Mouse (Mus musculus) 3134 (cell line): ENCODE data around the gene Lgals4.
A peak's percentile ranks its signal among the peaks of the same experiment; 100 is the strongest.

Experiments
- DNase-seq: peaks from one replicate; pipeline ENCODE4 v3.0.0-alpha.2; 2011; ENCODE audit warnings: low spot score; ENCODE audit not compliant: insufficient read length; ENCODE audit errors: extremely low read depth

Gene Lgals4

DNA sequence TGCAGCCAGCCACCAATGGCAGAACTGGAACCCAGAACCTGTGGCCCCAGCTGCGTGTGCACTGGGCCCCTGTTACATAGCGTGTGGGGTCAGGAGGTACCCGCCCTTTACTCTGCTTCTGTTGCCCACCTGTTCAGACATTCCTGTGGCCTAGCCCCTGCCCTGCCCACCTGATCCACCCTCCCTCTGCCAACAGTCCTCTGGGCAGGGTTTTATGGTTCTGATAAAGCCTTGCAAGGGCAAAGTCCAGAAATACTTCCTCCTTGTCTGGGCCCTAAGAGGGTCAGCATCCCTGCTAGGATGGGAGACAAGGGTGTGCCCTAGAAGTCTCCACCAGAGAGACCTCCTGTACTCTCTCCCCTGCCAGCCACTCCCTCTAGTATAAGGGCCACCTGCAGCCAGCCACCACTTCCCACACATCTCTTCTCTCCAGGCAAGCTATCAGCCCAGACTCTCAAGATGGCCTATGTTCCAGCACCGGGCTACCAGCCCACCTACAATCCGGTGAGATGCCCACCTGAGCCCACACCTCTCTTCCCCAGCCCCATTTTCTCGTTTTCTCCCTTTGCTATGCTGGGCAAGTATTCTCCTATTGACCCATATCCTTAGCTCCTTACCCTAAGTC lies at the start of gene Lgals4:
Lgals4 (plus strand) TSS at position 132 of the 625 bp plus-strand sequence.
- DNase-seq: no peak

DNA sequence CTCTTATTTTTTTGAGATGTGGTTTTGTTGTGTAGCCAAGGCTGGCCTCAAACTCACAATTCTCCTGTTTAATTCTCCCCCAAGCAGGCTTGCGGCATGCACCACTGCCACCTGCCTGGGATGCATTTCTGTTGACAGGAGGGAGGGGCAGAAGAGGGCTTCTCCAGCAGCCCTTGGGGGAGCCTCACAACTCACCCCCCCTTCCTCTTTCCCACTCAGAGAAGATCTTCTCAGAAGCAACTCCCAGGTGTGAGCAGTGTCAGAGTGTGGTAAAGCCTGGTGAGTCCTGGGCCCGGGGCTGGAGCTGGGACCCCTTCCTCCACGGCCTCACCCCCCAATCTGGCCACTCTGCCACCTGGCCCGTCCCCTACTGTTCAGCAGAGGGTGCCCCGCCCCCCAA lies 48.5 kb upstream of the Lgals4 start:
- DNase-seq: no peak

- no peak for DNase-seq
Measured at GRCm38 (mm10) chr7:28787884-28788283, 45.8 kb upstream of the Lgals4 start.

DNA sequence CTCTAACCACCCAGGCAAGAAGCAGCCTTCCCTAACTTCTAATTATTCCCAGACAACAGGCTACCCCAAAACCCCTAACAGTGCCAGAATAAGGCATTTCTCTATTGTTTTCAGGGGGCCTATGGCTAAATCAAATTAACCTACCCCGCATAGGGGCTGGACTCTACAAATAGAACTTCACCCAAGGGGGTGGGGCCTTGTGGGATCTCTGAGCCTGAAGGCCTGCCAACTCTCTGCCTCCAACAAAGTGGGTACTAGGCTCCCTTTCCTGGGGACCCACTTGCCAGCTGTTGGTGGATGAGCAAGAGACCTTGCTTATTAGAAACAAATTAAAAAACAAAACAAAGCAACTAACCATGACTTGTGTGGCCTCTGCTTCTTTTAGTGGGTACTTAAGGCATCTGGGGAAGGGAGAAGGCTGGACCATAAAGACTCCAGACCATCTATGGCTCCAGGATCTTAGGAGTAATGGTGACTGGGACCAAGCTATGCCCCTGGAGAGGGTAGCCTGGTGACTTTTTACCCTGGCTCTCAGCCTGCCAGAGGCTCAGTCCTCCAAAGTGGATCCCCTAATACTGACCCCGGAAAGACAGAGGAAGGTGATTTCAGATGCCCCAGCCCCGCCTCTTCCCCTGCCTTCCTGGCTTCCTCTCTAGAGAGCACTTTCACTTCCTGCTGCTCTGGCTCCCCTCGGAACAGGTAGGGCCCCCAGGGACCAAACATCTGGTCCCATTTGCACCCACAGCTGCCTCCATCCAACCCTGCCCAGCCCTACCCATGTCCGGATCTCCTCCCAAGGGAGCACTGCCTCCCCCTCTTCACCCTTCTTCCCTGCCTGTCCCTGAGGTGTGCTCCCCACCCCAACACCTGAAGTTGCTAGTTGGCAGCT lies 45.1 kb upstream of the Lgals4 start, which contains the start of gene Rinl:
Rinl (plus strand) TSS at position 663 of the 889 bp plus-strand sequence.
- no peak for DNase-seq

- no peak for DNase-seq
Measured at GRCm38 (mm10) chr7:28789235-28789634, 44.4 kb upstream of the Lgals4 start.

DNA sequence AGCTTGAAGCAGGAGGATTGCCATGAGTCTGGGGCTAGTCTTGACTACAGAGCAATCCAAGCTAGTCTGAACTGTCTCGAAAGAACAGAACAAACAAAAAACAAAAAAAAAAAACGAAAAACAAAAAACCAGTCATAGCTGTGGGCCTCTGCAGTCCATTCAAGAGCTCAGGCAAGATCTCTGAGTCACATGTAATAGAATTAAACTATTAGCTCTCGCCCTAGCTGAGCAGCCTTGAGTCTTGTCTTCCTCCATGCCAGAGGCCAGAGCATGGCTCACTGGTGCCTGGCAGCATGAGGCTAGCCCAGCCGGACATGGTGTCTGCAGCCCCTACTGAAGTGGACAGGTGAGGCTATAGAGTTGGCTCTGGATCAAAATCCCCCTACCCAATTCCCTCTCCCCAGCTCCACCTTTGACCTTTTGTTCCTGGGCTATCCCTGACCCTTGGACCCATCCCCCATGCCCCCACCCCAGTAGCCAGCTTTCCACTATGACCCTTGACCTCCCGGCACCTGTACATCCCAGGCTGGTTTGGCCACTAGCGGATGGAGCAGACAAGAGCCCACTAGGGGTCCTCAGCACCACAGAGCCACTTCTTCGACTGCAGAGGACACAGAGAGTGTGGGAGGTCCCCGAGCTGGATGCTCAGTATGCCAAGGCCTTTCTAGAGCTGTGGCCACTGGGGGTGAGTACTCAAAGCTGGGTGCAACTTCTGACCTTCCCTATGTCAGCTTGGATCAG lies 43.4 kb upstream of the Lgals4 start:
- no peak for DNase-seq

- DNase-seq: no peak
Measured at GRCm38 (mm10) chr7:28791706-28792105, 41.9 kb upstream of the Lgals4 start.

- no peak for DNase-seq
Measured at GRCm38 (mm10) chr7:28792391-28793185, 41.1 kb upstream of the Lgals4 start.

- DNase-seq: no peak
Measured at GRCm38 (mm10) chr7:28793834-28794233, 39.8 kb upstream of the Lgals4 start.

GRCm38 (mm10) chr7:28794496-28794895 lies 39.2 kb upstream of the Lgals4 start:
- DNase-seq: no peak

DNA sequence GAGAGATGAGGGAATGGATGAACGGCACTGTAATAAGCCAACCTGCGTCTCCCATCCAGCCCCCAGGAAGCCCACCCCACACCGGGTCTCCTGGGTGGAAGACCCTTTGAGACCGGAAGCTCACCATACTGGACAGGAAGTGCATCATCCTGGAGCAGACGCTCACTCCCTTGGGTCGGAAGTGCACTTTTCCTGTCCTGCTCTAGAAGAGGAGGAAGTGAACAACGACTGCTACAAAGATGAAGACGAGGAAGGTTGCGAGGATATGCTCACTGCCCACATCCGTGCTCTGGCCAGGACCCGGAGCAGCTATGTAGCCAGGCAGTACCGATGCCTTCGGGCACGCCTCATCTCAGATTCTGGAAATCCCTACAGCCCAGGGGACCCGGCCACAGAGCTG lies 37.8 kb upstream of the Lgals4 start:
- no peak for DNase-seq

DNA sequence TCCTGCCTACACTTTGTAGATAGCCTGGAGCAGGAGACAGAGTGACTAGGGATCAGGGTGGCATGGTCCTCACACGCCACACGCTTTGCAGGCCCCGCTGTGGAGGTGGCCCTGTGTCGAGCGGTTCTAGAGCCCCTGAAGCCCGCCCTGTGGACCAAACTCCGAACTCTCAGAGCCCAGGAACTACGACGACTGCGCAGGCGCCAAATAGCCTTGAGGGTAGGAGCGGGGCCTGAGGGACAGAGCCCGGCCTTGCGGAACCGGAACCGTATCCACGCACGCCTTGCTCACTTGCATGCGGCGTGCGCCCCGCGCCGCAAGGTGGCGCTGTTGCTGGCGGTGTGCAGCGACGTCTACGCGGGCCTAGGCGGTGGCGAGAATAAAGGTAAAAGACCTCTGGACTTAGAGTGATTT lies 37.1 kb upstream of the Lgals4 start:
- peak; percentile 72 for DNase-seq

DNA sequence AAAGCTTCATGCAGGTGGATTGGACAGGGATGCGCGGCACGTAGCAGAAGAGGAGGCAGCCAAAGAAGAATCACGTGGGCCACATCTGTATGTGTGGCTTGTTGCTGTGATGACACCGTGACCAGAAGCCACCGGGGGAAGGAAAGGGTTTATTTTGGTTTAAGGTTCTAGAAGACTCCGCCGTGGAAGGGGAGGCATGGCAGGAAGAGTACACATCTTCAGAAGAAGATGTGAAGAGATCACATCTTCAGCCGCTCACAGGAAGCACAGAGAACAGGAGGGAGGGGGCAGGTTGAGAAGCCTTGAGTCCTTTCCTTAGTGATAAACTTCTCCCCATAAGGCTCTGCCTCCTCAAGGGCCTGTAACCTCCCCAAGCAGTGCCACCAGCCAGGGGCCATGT lies 33.7 kb upstream of the Lgals4 start:
- DNase-seq: no peak

GRCm38 (mm10) chr7:28801451-28801850 lies 32.2 kb upstream of the Lgals4 start:
- DNase-seq: peak; percentile 64

GRCm38 (mm10) chr7:28801901-28802670 lies 31.6 kb upstream of the Lgals4 start:
- peak; percentile 55 for DNase-seq

- no peak for DNase-seq
Measured at GRCm38 (mm10) chr7:28802846-28803588, 30.6 kb upstream of the Lgals4 start.

DNA sequence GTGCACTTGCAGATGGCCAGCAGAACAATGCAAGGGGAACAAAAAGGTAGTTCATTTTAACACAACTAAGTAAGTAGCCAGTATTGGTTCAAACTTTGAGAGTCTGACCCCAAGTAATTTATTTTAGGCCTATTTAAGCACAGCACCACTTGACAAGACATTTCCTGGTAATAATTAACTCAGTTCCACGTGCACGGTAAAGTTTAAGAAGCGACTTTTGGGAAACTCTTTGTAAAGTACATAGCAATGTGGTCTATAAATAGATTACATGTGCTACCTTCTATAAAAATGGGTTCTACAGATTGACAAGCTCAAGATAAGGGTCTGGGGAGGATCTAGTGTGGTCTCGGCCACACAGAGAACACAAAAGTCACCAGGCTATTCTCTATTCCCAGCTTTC lies 29.9 kb upstream of the Lgals4 start:
- DNase-seq: no peak

- DNase-seq: no peak
Measured at GRCm38 (mm10) chr7:28806869-28807268, 26.8 kb upstream of the Lgals4 start.

DNA sequence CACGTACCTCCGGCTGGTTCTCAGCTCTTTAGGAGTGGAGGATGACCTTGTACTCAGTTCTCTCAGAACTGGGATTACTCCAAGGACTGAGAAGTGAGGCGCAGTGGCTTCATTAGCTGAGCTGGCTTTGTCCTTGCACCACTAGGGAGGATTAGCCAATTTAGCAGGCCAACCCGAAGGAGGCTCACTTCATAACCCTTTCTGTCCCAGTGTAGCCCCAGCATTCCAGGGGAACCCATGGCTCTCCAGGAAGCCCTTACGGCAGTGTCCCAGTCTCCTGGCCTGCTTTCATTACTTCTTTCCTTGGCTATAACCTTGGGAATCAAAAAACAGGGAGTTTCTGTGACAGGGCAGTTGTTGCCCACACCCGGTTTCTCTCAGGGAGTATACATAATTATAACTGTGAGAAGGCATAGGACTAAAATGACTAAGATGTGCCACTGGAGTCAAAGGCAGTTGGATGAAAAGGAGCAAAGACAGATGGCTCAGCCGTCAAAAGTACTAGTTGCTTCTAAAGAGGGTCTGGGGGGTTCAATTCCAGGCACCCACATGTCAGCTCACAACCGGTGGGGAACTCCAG lies 25.9 kb upstream of the Lgals4 start:
- DNase-seq: no peak
